Mouse (Mus musculus): ENCODE results near the gene Tasp1.
"Not testable (repeated sequence)": the region's sequence is repeated elsewhere in the genome, so short reads cannot be mapped to it uniquely, and the experiment has no call there.

The Tasp1 gene

DNA sequence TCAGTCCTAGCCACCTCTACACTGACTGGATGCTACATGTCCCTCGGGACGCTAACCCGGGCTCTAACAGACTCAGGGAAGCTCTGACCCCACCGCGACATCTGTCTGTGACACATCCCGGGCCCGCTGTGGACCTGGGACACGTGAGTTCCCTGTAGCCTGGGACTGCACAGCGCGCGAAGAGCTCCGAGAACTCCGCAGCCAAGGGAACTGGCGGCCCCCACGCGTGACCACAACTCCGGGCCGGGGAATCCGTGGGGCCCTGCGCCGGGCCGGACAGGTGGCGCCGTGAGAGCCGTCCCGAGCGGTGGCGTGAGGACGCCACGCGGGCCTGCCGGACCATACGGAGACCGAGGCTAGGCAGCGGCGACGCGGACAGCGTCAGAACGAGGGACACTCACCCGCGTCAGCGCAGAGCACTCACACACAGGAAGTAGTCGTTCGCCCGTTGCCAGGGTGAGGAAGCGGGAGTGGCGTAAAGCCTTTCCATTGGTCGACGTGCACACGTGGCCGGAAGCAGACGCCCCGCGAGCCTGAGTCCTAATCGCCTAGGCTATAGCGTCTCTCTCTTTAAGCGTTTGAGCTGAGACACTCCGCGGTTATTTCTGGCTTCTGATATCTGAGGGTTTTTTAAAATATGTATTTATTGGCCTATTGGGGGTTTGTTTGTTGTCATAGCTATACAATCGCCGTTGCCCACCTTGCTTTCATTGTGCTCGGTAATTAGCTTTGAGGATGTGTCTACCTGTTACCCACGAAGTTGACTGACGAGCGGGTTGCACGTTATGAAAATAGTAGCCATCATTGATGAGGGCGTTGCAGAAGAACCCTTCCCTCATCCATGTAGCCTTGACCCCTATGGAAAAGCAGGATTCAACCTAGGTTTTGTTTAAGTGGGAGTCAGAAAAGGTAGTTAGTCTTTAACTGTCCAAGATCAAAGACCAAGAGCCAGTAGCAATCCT is at the start of gene Tasp1:
Gene Tasp1 (minus strand): TSS at position 453 of the 962 bp plus-strand sequence.
- peak; percentile 79 for DNase-seq (ENCODE audit: low spot score)

DNA sequence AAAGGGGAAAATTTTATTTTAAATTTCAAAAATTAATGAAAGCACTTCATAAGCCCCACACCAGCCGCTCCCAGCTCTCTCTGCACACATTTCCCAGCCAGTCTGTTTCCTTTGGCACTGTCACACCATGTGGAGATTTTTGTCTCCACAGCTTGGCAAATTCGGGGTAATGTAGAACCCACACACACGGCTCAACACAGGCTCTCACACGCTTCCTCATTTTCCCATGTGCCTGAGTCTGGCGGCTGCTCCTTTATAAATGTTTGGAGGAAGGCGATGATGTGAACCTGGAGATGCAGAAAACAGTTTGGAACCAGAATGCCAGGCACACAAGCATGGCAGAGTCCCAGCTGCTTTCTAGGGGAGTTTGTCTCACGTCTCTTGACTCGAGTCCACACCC is 47.2 kb upstream of the Tasp1 start:
- DNase-seq (ENCODE audit: low spot score), result no peak

DNA sequence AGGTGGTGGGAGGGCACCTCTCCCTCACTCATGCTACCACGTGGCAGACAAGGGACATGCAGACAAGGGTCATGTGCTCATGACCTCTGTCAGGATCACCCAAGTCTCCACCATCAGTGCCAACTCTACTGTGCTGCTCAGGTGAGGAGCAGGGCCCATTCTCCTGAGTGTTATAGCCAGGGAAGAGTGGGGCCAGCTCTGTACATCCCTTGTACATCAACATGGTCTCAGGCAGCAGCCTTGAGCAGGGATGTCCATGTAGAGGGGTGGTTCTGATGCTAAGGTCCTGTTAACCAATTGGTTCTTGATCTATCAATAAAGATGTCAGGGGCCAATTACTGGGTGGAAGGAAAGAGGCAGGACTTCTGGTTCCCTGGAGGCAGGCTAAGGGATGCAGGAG is 42.3 kb upstream of the Tasp1 start:
- no peak for DNase-seq (ENCODE audit: low spot score)

DNA sequence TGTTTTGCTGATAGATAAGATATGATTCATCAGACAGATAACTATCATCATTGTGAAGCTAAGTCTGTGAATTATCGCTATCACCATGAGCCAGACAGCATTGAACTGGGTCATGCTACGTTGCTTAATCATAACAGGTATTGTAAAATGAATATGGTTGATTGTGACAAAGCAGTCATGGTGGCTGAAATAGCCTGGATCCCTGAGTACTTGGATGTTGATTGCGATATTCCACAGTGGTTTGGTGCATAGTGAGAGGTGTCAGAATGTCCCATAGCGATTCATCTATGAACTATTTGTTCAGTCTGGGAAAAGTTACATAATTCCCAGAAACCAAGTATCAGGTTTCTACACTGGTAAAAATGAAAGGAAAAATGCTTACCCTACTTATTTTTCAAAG is 41.0 kb upstream of the Tasp1 start:
- no peak for DNase-seq (ENCODE audit: low spot score)

DNA sequence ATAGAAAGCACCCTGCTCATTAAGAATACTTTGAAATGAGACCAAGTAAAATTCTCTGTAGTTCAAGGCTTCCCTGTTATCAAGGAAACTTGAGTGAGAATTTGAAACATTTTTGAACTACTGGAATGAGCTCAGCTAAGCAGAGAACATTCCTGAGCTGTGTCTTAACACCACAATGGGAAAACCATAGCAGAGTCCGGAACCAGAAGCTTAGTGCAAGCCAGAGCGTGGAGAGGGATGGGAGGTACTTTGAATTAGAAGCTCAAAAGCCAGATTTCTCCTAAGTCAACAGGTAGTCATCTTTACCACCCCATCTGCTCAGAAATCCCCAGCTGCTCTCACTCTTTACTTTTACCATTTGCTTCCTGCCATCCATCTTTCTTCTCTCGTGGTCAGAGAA is 38.3 kb upstream of the Tasp1 start:
- DNase-seq (ENCODE audit: low spot score), result no peak

DNA sequence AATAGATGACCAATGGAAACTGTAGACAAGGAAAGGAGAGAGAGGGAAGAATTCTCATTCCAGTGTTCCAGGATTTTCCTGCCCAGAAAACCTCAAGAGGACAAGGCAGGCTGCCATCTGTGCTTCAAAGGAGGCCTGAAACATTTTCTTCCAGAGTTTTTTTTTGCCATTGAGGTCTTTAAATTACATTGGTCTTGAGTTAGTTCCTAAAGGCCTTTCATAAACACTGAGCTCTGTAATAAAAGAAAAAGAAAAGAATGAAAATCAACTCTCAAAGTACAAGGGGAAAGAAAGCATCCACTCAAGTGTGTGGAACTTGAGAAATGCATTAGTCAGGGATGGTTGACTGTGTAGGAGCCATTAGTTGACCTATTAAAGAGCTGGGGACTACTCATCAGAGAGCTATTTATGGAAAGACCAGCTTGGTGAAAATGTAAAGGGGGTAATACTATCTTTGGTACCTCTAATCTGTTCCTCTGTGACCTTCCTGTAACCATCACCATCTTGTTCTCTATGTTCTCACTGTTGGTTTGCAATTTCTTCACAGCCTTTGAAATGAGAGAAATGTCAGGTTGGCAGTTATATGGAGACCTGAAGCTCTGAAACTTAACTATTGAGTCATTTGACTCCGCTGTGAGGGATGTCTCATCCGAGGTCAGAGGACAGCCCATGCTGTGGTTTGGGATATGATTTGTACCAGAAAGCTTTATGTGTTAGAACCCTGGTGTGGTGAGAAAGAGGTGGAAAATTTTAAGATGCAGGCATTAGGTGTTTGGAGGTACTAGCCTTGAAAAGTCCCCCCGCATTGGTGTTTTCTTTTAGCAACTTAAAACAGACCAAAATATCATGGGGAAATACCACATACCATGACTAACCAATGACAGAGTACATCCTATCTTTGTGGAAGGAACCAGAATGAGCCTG is 34.2 kb upstream of the Tasp1 start:
- DNase-seq (ENCODE audit: low spot score), result no peak

DNA sequence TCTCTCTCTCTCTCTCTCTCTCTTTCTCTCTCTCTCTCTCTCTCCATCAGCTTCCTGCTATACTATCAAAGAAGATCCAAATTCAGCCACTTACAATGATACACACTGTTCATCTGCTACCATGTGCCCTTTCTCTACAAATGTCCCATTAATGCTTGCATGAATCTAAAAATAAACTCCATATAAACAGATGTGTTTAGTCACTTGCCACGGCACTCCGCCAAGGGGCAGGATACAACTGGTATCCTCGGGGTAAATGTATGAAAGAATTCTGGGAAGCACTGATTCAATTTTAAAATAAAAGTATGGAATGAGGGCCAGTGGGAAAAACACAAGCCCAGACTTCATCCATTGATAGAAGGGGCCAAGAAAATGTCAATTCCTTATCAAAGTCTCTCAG is 33.4 kb upstream of the Tasp1 start:
- DNase-seq (ENCODE audit: low spot score), result no peak

DNA sequence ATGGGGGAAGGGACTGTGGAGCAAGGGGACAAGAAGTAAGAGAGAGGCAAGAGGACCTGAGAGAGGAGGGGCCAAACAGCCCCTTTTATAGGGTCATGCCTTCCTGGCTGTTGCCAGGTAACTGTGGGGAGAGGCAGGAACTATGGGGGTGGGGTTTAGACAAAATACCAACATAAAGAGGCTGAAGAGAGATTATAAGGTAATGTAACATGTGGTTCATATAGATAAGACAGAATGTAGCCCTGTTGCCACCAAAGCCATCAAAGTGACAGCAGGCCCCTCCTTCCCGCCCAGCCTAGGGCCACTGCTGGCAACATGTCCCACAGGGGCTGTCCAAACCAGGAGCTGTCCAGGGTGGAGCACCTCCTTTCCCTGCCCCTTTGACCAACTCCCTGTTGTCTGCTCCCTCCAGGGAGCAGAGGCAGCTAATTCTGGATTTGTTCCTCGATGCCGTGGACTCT is 30.6 kb upstream of the Tasp1 start:
- DNase-seq (ENCODE audit: low spot score), result no peak

DNA sequence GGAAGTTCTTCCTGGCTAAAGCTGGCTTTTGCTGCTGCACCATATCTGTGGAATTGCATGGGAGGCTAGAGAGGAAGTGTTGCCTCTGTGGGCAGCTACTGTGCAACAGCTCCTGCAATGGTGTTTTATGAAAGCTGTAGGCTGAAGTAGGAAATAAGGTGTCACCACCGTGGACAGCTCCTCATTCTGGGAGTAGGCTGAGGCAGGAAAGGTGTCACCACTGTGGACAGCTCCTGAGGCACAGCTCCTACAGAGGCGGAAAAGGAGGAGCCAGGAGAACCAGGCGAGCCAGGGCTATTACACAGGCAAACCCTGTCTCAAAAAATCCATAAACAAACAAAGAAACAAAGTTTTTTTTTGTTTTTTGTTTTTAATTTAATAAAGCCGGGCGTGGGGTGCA is 29.4 kb upstream of the Tasp1 start:
- DNase-seq (ENCODE audit: low spot score), result no peak

DNA sequence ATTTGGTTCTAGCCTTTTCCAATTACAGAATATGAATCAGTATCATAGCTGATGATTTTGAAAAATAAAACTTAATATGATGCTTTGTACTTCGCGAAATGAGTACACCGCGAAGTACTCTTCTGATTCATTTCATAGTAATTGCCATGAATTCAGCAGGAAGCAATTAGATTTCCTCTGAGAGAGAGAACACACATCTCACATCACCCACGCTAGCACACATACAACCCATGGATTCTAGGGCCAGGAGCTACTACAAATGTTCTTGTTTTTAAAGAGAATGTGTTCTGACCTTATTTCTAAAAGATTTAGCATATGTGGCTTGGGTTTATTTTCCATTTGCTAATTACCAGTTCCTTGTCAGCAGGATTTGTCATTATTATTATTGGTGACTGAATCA is 26.8 kb upstream of the Tasp1 start:
- no peak for DNase-seq (ENCODE audit: low spot score)

DNA sequence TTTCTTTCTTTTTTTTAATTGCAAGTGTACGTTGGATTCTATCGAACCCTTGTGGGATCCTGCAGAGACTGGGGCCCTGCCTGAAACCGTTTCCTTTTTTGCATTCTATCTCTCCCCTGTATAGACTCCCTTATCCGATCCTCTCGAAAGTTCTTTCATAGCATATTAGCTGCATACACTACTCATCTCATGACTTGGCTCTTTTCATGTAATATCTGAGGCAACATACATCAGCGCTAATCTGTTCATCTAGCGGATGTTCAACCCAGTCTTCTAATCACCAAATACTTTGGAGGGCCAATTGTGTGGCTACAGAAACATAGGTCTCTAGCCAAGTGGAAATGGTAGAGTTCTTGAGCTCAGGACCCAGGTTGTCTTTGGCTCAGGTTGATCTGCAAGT is 17.6 kb upstream of the Tasp1 start:
- no peak for DNase-seq (ENCODE audit: low spot score)

DNA sequence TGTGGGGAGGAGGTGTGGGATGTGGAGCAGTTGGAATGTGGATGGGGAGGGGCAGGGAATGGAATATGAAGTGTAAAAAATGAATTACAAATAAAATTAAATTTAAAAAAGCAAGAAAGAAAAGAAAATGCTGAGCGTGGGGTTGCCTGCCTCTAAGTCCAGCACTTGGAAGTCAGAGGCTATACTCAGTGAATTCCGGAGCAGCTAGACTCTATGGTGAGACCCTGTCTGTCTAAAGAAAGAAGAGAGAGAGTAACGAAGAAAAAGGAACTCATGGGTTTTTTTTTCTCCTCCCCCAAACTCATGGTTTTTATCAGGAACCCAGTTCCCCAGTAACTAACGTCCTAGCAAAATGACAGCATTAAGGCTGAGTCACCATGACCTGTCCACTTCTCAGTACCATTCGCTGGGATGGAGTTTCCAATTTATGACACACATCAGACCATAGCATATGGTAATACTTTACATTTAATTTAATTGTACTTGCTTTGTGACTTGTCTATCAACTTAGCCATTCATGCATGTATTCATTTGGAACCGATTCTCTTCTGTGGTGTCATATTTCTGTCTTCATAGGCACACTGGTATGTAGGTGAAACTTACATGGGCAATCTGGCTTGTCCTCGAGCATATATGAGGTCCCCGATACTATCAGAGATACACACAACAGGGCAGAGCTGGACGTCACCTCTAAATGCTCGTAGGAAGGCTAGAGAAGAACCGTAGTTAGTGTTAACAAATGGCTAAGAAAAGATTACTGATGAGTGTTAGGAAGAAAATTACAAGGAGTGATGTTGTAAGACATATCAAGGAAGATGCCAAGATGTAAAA is 14.4 kb upstream of the Tasp1 start:
- no peak for DNase-seq (ENCODE audit: low spot score)

DNA sequence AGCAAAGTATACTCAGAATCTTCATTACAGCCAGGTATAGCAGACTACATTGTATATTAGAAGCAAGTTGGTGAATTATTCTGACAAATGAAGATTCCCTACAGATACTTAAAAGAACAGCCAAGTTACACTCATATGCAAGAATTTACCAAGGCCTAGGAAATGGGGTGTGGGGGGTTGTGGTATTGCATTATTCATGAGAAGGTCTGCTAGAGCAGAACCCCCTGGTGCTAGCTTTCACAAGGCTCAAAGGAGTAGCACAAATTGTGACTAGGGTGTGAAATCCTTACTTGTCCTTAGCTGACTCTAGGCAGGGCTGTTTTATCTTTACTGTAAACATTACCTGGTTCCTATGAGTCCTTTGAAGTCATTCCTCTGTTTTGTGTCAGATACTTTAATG is 12.7 kb upstream of the Tasp1 start:
- not testable (repeated sequence) for DNase-seq (ENCODE audit: low spot score)

DNA sequence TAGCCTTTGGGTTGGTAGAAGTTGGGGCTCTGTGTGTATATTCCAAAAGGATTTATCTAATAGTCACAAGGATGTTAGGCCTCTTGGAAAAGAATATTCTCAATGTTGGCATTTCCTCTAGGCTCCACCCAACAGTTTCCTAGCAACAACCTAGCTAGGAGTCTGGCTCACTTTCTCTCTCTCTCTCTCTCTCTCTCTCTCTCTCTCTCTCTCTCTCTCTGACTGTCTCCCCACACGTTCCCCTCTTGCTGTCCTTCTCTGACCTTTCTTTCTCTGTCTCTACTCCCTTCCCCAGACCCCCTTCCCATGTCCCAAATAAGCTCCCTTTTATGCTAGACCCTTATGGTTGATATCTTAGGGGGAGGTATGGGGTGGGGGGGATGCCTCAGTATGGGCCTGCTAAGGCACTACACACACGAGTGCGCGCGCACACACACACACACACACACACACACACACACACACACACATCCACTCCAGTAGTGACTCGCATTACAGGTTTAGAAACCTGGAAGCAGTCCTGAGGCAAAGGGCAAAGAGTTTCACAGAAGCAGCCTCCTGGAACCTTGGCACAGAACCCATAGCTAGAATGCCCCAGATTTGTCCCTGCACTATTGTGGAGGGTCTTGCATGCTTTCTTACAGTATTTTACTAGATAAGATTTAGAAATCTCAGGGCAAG is 12.1 kb upstream of the Tasp1 start:
- DNase-seq (ENCODE audit: low spot score), result no peak

DNA sequence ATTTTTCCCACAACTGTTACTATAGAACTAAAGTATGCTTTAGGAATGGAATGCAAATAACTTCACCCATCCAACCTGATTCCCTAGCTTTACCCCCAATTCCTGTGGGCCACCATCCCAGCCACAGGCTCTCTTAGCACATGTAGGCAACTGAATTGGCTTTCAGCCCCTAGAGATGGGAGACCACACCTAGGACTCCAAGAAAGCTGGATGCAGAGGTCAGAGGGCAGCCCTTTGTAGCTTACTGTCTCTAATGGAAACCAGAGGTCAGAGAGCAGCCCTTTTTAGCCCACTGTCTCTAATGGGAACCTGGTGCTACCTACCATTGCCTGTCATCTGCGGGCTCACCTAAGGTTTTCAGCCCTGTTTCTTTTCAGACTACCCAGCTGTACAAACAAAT is 10.9 kb upstream of the Tasp1 start:
- DNase-seq (ENCODE audit: low spot score), result no peak

DNA sequence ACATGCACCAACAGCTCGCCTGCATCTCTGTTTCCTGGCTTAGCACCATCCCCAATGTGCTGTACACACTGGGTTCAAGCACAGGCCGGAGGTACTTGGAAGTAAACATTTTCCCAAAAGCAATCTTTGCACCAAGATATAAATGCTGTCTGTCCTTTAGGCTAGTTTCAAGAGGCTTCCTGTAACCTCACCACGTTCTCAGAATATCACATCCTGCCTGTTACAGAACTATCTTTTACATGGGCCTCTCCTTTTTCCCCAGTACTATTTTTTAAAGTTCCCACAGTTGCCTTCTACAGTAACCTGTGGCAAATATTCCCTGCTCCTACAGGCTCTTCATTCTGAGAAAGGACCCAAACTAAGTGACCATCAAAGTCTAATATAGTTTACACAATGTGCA is 8.5 kb upstream of the Tasp1 start:
- DNase-seq (ENCODE audit: low spot score), result no peak

DNA sequence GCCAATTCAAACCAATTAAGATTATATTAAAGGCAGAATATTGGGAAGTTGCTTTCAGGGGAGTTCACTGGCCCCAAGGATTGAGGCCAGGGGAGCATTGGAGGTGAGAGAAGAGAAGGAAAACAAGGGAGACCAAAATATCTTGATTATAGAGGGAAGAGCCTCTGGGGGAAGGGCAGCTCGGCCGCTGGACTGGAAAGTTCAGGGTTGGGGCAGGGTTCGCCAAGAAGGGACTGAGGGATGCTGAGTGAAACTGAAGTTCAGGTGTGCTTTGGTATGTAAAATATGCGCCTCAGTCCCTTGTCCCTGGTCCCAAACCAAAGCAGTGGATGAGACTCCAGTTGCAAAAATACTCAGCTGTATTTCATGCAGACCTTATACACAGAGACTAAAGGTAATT is 911 bp upstream of the Tasp1 start:
- no peak for DNase-seq (ENCODE audit: low spot score)

DNA sequence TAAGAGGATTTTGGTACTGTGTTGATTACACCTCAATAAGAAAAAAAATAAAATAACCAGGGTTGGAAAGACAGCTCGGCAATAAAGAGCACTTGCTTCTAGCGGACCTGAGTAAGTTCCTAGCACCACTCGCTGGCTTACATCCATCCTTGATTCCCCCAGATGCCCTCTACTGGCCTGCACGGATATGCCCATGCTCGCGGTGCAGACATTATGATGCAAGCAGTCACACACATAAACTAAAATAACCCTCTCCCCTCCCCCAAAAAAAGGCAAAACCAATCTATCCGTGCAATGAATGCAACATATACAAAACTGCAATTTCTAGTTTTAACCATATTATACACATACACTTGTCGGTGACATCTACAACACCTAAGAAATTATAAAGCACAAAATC is 929 bp downstream of the Tasp1 start:
- DNase-seq (ENCODE audit: low spot score), result no peak

DNA sequence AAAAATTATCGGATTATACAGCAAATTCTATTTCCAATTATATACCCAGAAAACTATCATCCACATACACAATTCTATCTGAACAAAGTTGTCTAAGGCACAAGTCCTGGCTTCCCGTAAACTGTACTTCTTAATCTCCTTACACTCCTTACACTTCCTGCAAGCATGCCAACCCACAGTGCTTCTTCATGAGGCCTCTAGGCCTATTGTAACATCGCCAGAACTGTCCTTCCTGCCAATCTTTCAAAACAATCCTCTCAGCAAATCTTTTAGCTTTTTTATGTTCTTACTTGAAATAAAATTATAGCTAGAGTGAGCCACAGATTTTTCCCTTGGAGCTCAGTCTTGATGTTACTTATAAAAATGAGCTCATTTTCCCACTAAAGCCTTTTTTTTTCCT is 5.1 kb downstream of the Tasp1 start:
- no peak for DNase-seq (ENCODE audit: low spot score)

DNA sequence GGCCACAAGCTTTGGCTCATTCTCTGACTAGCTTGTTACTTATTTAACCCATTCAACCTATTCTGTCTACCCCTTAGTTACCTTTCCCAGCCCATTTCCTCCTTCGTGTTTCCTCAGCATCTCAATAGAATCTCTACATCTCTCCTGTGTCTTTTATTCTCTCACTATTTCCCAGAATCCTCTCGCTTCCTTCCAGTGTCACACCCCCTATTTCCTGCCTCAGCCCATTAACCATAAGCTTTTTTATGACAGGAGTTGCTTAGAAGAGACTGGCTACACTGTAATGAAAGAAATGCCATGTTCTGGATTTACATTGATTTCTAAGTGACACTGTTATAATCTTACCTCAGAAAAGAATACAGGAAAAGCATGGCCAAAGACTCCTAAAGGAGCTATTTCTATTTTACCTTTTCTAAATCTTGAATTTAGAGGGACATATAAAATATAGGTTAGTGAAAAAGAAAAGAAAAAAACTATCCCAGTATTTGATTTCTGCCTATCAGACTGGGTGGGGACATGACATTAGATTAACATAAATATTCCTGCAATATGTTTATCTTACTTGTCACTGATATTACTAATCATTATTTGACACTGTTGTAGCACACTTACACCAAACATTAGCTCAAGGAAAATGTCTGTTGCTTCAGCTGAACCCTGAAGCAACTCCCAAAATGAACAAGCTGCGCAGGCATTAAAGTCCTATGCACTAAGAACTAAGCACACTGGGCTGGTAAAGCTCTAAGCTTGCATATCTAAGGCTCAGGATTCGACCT is 6.3 kb downstream of the Tasp1 start:
- no peak for DNase-seq (ENCODE audit: low spot score)

DNA sequence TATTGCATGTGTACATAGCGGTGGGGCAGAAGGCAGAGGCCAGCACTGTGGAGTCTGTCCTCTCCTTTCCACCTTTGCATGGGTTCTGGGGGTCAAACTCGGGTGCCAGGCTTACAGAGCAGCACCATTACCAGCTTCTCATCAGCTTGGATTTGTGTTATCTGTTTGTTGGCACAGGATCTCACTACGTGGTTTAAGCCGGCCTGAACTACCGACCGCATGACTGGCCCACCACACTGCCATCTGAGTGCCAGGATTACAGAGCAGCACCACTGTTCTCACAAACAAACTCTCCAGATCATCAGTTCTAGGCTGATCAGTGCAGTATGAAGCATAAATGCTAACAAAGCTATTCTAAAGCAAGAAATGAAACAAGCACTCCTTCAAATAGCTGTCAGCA is 8.5 kb downstream of the Tasp1 start:
- no peak for DNase-seq (ENCODE audit: low spot score)

All from ovary, postnatal 14 days (tissue).